Mouse (Mus musculus): ENCODE measurements around the gene Dnaaf5. TPM values are rescaled to one million over a fixed set of nuclear protein-coding genes. Genes with fewer than 3 reads are reported as not detected.
A peak's percentile ranks its signal among the peaks of the same experiment; 100 is the strongest.

Dnaaf5 gene
- polyA plus RNA-seq, 1 experiment = 15.9 TPM

GRCm38 (mm10) chr5:139200770-139201569 lies 50.9 kb downstream of the Dnaaf5 start:
- TF ChIP-seq CTCF (IDR thresholded peaks at IDR 0.05; ENCODE audit: extremely low read depth, insufficient read depth, insufficient read length, insufficient replicate concordance) (no peak), POLR2A (IDR thresholded peaks at IDR 0.05; ENCODE audit: low read depth, low read length) (no peak)
- WGBS = 3% methylated on average over 57 of the region's 57 CpGs
- Histone ChIP-seq H3K36me3 (ENCODE audit: control insufficient read depth, insufficient read depth, low read length) (0 out of 2 replicates have a peak, but pooled peaks cover 1% of the 10 kb centered on the region), H3K4me1 (ENCODE audit: control insufficient read depth, insufficient read depth, insufficient read length) (peaks cover 19% of the 10 kb centered on the region; the same call in 1 of the 2 replicates), H3K4me3 (ENCODE audit: extremely low read depth, insufficient read depth, insufficient read length) (peak overlapping the region; percentile 80), H3K27me3 (ENCODE audit: control insufficient read depth, insufficient read depth, low read length) (no peaks in the 10 kb centered on the region), H3K27ac (ENCODE audit: insufficient read depth, low read length) (peak overlapping the region; percentile 58)
- no peak for DNase-seq (ENCODE audit: low read depth in 1 of 2, low spot score in 2 of 2)

GRCm38 (mm10) chr5:139202127-139202526 lies 52.1 kb downstream of the Dnaaf5 start:
- H3K36me3 ChIP-seq (ENCODE audit: control insufficient read depth, insufficient read depth, low read length) = 0 out of 2 replicates have a peak, but pooled peaks cover 1% of the 10 kb centered on the region
- 79% methylated on average over 11 of the region's 11 CpGs for WGBS
- no peak overlapping the region for H3K27ac ChIP-seq (ENCODE audit: insufficient read depth, low read length)
- H3K4me3 ChIP-seq (ENCODE audit: extremely low read depth, insufficient read depth, insufficient read length) = no peak overlapping the region
- H3K27me3 ChIP-seq (ENCODE audit: control insufficient read depth, insufficient read depth, low read length) = no peaks in the 10 kb centered on the region
- TF ChIP-seq POLR2A (IDR thresholded peaks at IDR 0.05; ENCODE audit: low read depth, low read length) (no peak), CTCF (IDR thresholded peaks at IDR 0.05; ENCODE audit: extremely low read depth, insufficient read depth, insufficient read length, insufficient replicate concordance) (no peak)
- DNase-seq (ENCODE audit: low read depth in 1 of 2, low spot score in 2 of 2) = no peak
- peaks cover 13% of the 10 kb centered on the region; the same call in 1 of the 2 replicates for H3K4me1 ChIP-seq (ENCODE audit: control insufficient read depth, insufficient read depth, insufficient read length)

- WGBS = 91% methylated on average over 5 of the region's 5 CpGs
- H3K4me3 ChIP-seq (ENCODE audit: extremely low read depth, insufficient read depth, insufficient read length) = no peak overlapping the region
- DNase-seq (ENCODE audit: low read depth in 1 of 2, low spot score in 2 of 2) = no peak
- no peak for TF ChIP-seq CTCF (IDR thresholded peaks at IDR 0.05; ENCODE audit: extremely low read depth, insufficient read depth, insufficient read length, insufficient replicate concordance)
- TF ChIP-seq POLR2A (IDR thresholded peaks at IDR 0.05; ENCODE audit: low read depth, low read length) = no peak
- H3K27ac ChIP-seq (ENCODE audit: insufficient read depth, low read length) = no peak overlapping the region
- peaks cover 9% of the 10 kb centered on the region; the same call in 1 of the 2 replicates for H3K4me1 ChIP-seq (ENCODE audit: control insufficient read depth, insufficient read depth, insufficient read length)
- H3K36me3 ChIP-seq (ENCODE audit: control insufficient read depth, insufficient read depth, low read length) = 0 out of 2 replicates have a peak, but pooled peaks cover 1% of the 10 kb centered on the region
- no peaks in the 10 kb centered on the region for H3K27me3 ChIP-seq (ENCODE audit: control insufficient read depth, insufficient read depth, low read length)
These were observed 53.3 kb downstream of the Dnaaf5 start for GRCm38 (mm10) chr5:139203312-139203711.

GRCm38 (mm10) chr5:139206081-139206480 lies 56.1 kb downstream of the Dnaaf5 start:
- H3K27me3 ChIP-seq (ENCODE audit: control insufficient read depth, insufficient read depth, low read length) = no peaks in the 10 kb centered on the region
- peaks cover 9% of the 10 kb centered on the region; the same call in 1 of the 2 replicates for H3K4me1 ChIP-seq (ENCODE audit: control insufficient read depth, insufficient read depth, insufficient read length)
- no peak for DNase-seq (ENCODE audit: low read depth in 1 of 2, low spot score in 2 of 2)
- no peak overlapping the region for H3K27ac ChIP-seq (ENCODE audit: insufficient read depth, low read length)
- TF ChIP-seq CTCF (IDR thresholded peaks at IDR 0.05; ENCODE audit: extremely low read depth, insufficient read depth, insufficient read length, insufficient replicate concordance) = no peak
- TF ChIP-seq POLR2A (IDR thresholded peaks at IDR 0.05; ENCODE audit: low read depth, low read length) = no peak
- peaks cover 6% of the 10 kb centered on the region; the same call in 1 of the 2 replicates for H3K36me3 ChIP-seq (ENCODE audit: control insufficient read depth, insufficient read depth, low read length)
- H3K4me3 ChIP-seq (ENCODE audit: extremely low read depth, insufficient read depth, insufficient read length) = no peak overlapping the region
- WGBS = 79% methylated on average over 4 of the region's 4 CpGs

GRCm38 (mm10) chr5:139206525-139206924 lies 56.5 kb downstream of the Dnaaf5 start:
- TF ChIP-seq POLR2A (IDR thresholded peaks at IDR 0.05; ENCODE audit: low read depth, low read length) (no peak), CTCF (IDR thresholded peaks at IDR 0.05; ENCODE audit: extremely low read depth, insufficient read depth, insufficient read length, insufficient replicate concordance) (no peak)
- Histone ChIP-seq H3K36me3 (ENCODE audit: control insufficient read depth, insufficient read depth, low read length) (peaks cover 6% of the 10 kb centered on the region; the same call in 1 of the 2 replicates), H3K4me1 (ENCODE audit: control insufficient read depth, insufficient read depth, insufficient read length) (peaks cover 6% of the 10 kb centered on the region; the same call in 1 of the 2 replicates), H3K4me3 (ENCODE audit: extremely low read depth, insufficient read depth, insufficient read length) (no peak overlapping the region), H3K27ac (ENCODE audit: insufficient read depth, low read length) (no peak overlapping the region), H3K27me3 (ENCODE audit: control insufficient read depth, insufficient read depth, low read length) (no peaks in the 10 kb centered on the region)
- peak in 1 of 2 experiments; percentile 32 for DNase-seq (ENCODE audit: low read depth in 1 of 2, low spot score in 2 of 2)
- WGBS = 31% methylated on average over 7 of the region's 7 CpGs

- H3K27ac ChIP-seq (ENCODE audit: insufficient read depth, low read length) = no peak overlapping the region
- H3K4me1 ChIP-seq (ENCODE audit: control insufficient read depth, insufficient read depth, insufficient read length) = peaks cover 4% of the 10 kb centered on the region; the same call in 1 of the 2 replicates
- DNase-seq (ENCODE audit: low read depth in 1 of 2, low spot score in 2 of 2) = no peak
- H3K27me3 ChIP-seq (ENCODE audit: control insufficient read depth, insufficient read depth, low read length) = no peaks in the 10 kb centered on the region
- no peak overlapping the region for H3K4me3 ChIP-seq (ENCODE audit: extremely low read depth, insufficient read depth, insufficient read length)
- peaks cover 6% of the 10 kb centered on the region; the same call in 1 of the 2 replicates for H3K36me3 ChIP-seq (ENCODE audit: control insufficient read depth, insufficient read depth, low read length)
- no peak for TF ChIP-seq CTCF (IDR thresholded peaks at IDR 0.05; ENCODE audit: extremely low read depth, insufficient read depth, insufficient read length, insufficient replicate concordance)
- TF ChIP-seq POLR2A (IDR thresholded peaks at IDR 0.05; ENCODE audit: low read depth, low read length) = no peak
These were observed 58.2 kb downstream of the Dnaaf5 start for GRCm38 (mm10) chr5:139208183-139208582.
